Mouse (Mus musculus): ENCODE results near the gene Kdr.
A peak's percentile ranks its signal among the peaks of the same experiment; 100 is the strongest.
"Not testable (repeated sequence)": the region's sequence is repeated elsewhere in the genome, so short reads cannot be mapped to it uniquely, and the experiment has no call there.

The Kdr gene

GRCm38 (mm10) chr5:75961741-75962469 is 16.4 kb downstream of the Kdr start:
- DNase-seq (ENCODE audit: low read depth, low spot score) = no peak

- DNase-seq (ENCODE audit: low read depth, low spot score) = no peak
These were observed 18.4 kb downstream of the Kdr start for GRCm38 (mm10) chr5:75959809-75960208.

GRCm38 (mm10) chr5:75956526-75956925 is 21.7 kb downstream of the Kdr start:
- no peak for DNase-seq (ENCODE audit: low read depth, low spot score)

GRCm38 (mm10) chr5:75955876-75956275 is 22.4 kb downstream of the Kdr start:
- no peak for DNase-seq (ENCODE audit: low read depth, low spot score)

- DNase-seq (ENCODE audit: low read depth, low spot score) = no peak
These were observed 23.4 kb downstream of the Kdr start for GRCm38 (mm10) chr5:75954778-75955330.

- DNase-seq (ENCODE audit: low read depth, low spot score) = no peak
These were observed 24.0 kb downstream of the Kdr start for GRCm38 (mm10) chr5:75954218-75954617.

GRCm38 (mm10) chr5:75952131-75952795 is 26.0 kb downstream of the Kdr start:
- DNase-seq (ENCODE audit: low read depth, low spot score) = no peak

- peak; percentile 19 for DNase-seq (ENCODE audit: low read depth, low spot score)
These were observed 27.4 kb downstream of the Kdr start for GRCm38 (mm10) chr5:75950866-75951265.

- DNase-seq (ENCODE audit: low read depth, low spot score) = no peak
These were observed 32.9 kb downstream of the Kdr start for GRCm38 (mm10) chr5:75945394-75945793.

- DNase-seq (ENCODE audit: low read depth, low spot score) = no peak
These were observed 35.0 kb downstream of the Kdr start for GRCm38 (mm10) chr5:75943301-75943700.

GRCm38 (mm10) chr5:75941775-75942580 is 36.3 kb downstream of the Kdr start:
- DNase-seq (ENCODE audit: low read depth, low spot score) = no peak

- DNase-seq (ENCODE audit: low read depth, low spot score) = no peak
These were observed 39.0 kb downstream of the Kdr start for GRCm38 (mm10) chr5:75939144-75939732.

- DNase-seq (ENCODE audit: low read depth, low spot score) = no peak
These were observed 40.2 kb downstream of the Kdr start for GRCm38 (mm10) chr5:75938012-75938411.

GRCm38 (mm10) chr5:75936223-75936622 is 42.0 kb downstream of the Kdr start:
- no peak for DNase-seq (ENCODE audit: low read depth, low spot score)

GRCm38 (mm10) chr5:75935225-75935624 is 43.0 kb downstream of the Kdr start:
- DNase-seq (ENCODE audit: low read depth, low spot score) = no peak

- DNase-seq (ENCODE audit: low read depth, low spot score) = no peak
These were observed 44.1 kb downstream of the Kdr start for GRCm38 (mm10) chr5:75934201-75934600.

- no peak for DNase-seq (ENCODE audit: low read depth, low spot score)
These were observed 44.7 kb downstream of the Kdr start for GRCm38 (mm10) chr5:75933521-75934044.

- not testable (repeated sequence) for DNase-seq (ENCODE audit: low read depth, low spot score)
These were observed 46.8 kb downstream of the Kdr start for GRCm38 (mm10) chr5:75931458-75931857.

GRCm38 (mm10) chr5:75929960-75930359 is 48.3 kb downstream of the Kdr start:
- DNase-seq (ENCODE audit: low read depth, low spot score) = no peak

- no peak for DNase-seq (ENCODE audit: low read depth, low spot score)
These were observed 55.6 kb downstream of the Kdr start for GRCm38 (mm10) chr5:75922677-75923076.

GRCm38 (mm10) chr5:75921730-75922387 is 56.4 kb downstream of the Kdr start:
- DNase-seq (ENCODE audit: low read depth, low spot score) = no peak

Measured in retina, postnatal 7 days (tissue).